Mouse (Mus musculus): ENCODE measurements around the gene Mrps36. TPM values are rescaled to one million over a fixed set of nuclear protein-coding genes. Genes with fewer than 3 reads are reported as not detected.

Gene Mrps36
- polyA plus RNA-seq, 1 experiment from 2014 or later = 112 TPM

DNA sequence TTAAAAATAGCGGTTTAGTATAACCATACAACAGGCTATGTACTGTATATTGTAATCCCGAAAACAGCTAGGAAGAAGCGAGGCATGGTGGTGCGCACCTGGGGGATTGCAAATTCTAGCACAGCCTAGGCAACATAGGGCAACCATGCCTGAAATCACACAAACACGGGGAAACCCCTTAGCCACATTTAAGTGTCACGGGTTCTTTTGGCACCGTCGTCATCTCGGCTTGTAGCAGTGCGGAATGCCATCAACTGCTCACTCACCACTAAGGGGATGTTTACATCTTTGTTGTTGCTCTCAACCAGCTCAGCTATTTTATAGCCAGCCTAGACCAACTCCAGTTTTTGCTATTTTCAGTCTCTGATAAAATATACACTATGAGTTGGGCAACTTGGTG is 45.6 kb downstream of the Mrps36 start:
- Histone ChIP-seq H3K4me2 (no peak overlapping the region), H3K27ac (no peak overlapping the region), H3K4me3 (replicated peaks) (no peak overlapping the region), H3K4me1 (replicated peaks) (no peaks in the 10 kb centered on the region), H3K9ac (replicated peaks) (no peak overlapping the region), H3K36me3 (peaks cover 82% of the 10 kb centered on the region), H3K27me3 (no peaks in the 10 kb centered on the region), H3K9me3 (no peaks in the 10 kb centered on the region)
- no peak for ATAC-seq (ENCODE audit: insufficient number of reproducible peaks, insufficient read depth, low FRiP score, low TSS enrichment, low read depth)
- WGBS = 90% methylated on average over 10 of the region's 10 CpGs

DNA sequence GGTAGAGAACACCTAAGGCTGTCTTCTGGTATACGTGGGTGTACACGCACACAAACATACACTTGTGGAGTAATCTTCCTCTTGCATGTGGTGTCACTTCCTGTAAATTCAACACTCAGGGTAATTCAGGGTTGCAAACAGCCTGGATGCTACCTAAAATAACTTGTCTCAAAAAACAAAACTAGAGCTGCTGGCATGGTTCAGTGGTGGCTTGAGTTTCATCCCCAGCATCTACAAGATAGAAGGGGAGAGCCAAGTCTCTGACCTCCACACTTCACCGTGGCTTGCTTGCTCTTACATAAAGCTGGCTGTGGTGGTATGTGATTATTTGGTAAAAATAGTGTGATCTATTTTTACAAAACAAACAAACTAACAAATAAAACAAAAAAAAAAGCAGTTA is 46.9 kb downstream of the Mrps36 start:
- Histone ChIP-seq H3K27me3 (no peaks in the 10 kb centered on the region), H3K4me1 (replicated peaks) (no peaks in the 10 kb centered on the region), H3K27ac (no peak overlapping the region), H3K9ac (replicated peaks) (no peak overlapping the region), H3K36me3 (peaks cover 69% of the 10 kb centered on the region), H3K4me3 (replicated peaks) (no peak overlapping the region), H3K4me2 (no peak overlapping the region), H3K9me3 (no peaks in the 10 kb centered on the region)
- ATAC-seq (ENCODE audit: insufficient number of reproducible peaks, insufficient read depth, low FRiP score, low TSS enrichment, low read depth) = no peak
- WGBS = 97% methylated on average over 3 of the region's 3 CpGs

DNA sequence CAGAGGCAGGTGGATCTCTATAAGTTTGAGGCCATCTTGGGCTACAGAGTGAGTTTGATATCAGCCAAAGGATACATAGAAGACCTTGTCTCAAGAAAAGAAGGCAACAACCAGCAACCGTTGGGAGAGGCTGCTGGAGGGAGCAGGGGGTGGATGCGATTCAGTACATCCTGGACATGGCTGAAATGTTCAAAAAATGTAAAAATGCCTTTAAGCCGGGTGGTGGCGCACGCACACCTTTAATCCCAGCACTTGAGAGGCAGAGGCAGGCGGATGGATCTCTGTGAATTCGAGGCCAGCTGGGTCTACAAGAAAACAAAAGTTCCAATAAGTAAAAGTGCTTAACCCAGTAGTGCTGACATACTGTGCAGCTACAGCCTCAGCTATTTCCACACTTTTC is 56.9 kb downstream of the Mrps36 start:
- no peak overlapping the region for H3K9ac ChIP-seq (replicated peaks)
- no peak overlapping the region for H3K4me3 ChIP-seq (replicated peaks)
- no peaks in the 10 kb centered on the region for H3K27me3 ChIP-seq
- no peak for ATAC-seq (ENCODE audit: insufficient number of reproducible peaks, insufficient read depth, low FRiP score, low TSS enrichment, low read depth)
- WGBS = 68% methylated on average over 7 of the region's 7 CpGs
- no peaks in the 10 kb centered on the region for H3K36me3 ChIP-seq
- H3K4me1 ChIP-seq (replicated peaks) = no peaks in the 10 kb centered on the region
- H3K27ac ChIP-seq = no peak overlapping the region
- no peak overlapping the region for H3K4me2 ChIP-seq
- no peaks in the 10 kb centered on the region for H3K9me3 ChIP-seq

Other genes starting within 250 kb of the Mrps36 start
- 1.6 and 2.0 TPM in 2 replicates for gene Ocln, start 191.9 kb downstream of the Mrps36 start, polyA plus RNA-seq (2016; fragmentation: Nextera tagmentation; extraction: Ambion mirVana)
- 2.9 and 3.4 TPM in 2 replicates for gene Marveld2, start 127.7 kb downstream of the Mrps36 start, polyA plus RNA-seq (2016; fragmentation: Nextera tagmentation; extraction: Ambion mirVana)
- gene Ak6, start 93.7 kb downstream of the Mrps36 start, polyA plus RNA-seq (2016; fragmentation: Nextera tagmentation; extraction: Ambion mirVana) = 281 and 291 TPM in 2 replicates
- gene Rad17, start 93.6 kb downstream of the Mrps36 start, polyA plus RNA-seq (2016; fragmentation: Nextera tagmentation; extraction: Ambion mirVana) = 28.6 and 28.8 TPM in 2 replicates
- 17.3 and 27.3 TPM in 2 replicates for gene Taf9, start 93.1 kb downstream of the Mrps36 start, polyA plus RNA-seq (2016; fragmentation: Nextera tagmentation; extraction: Ambion mirVana)
- 5.4 and 6.5 TPM in 2 replicates for gene Ccdc125, start 74.9 kb downstream of the Mrps36 start, polyA plus RNA-seq (2016; fragmentation: Nextera tagmentation; extraction: Ambion mirVana)
- gene Cdk7, start 13.7 kb downstream of the Mrps36 start, polyA plus RNA-seq (2016; fragmentation: Nextera tagmentation; extraction: Ambion mirVana) = 107 TPM in 2 replicates
- gene Cenph, start 31.2 kb upstream of the Mrps36 start, polyA plus RNA-seq (2016; fragmentation: Nextera tagmentation; extraction: Ambion mirVana) = 55.2 and 60.7 TPM in 2 replicates
- 300 and 302 TPM in 2 replicates for gene Ccnb1, start 41.9 kb upstream of the Mrps36 start, polyA plus RNA-seq (2016; fragmentation: Nextera tagmentation; extraction: Ambion mirVana)
- gene Slc30a5, start 88.8 kb upstream of the Mrps36 start, polyA plus RNA-seq (2016; fragmentation: Nextera tagmentation; extraction: Ambion mirVana) = 54.7 and 55.5 TPM in 2 replicates